Mouse (Mus musculus): ENCODE results near the gene Blnk. TPM values are rescaled to one million over a fixed set of nuclear protein-coding genes. Genes with fewer than 3 reads are reported as not detected.

The Blnk gene
- polyA plus RNA-seq (2017; shearing (Covaris generic)), result 1 to 10 TPM in 2 of 3 experiments, not detected in 1; 1.8 to 2.0 TPM

- no peak for ATAC-seq
Measured at GRCm38 (mm10) chr19:40994057-40994585, at the start of gene Blnk. Gene Blnk, minus strand, starts transcription at chr19:40994535.

GRCm38 (mm10) chr19:41039110-41039509 is 44.8 kb upstream of the Blnk start:
- no peak for ATAC-seq

GRCm38 (mm10) chr19:41035809-41036551 is 41.6 kb upstream of the Blnk start:
- no peak for ATAC-seq

- no peak for ATAC-seq
Measured at GRCm38 (mm10) chr19:41031869-41032268, 37.5 kb upstream of the Blnk start.

- ATAC-seq, result peak; percentile 96
Measured at GRCm38 (mm10) chr19:41031009-41031408, 36.7 kb upstream of the Blnk start.

- ATAC-seq, result no peak
Measured at GRCm38 (mm10) chr19:41030161-41030560, 35.8 kb upstream of the Blnk start.

GRCm38 (mm10) chr19:41029219-41029618 is 34.9 kb upstream of the Blnk start, which contains the start of gene Dntt:
Gene Dntt, plus strand, starts transcription at chr19:41029275.
- no peak for ATAC-seq

- no peak for ATAC-seq
Measured at GRCm38 (mm10) chr19:41027601-41028000, 33.3 kb upstream of the Blnk start.

- ATAC-seq, result no peak
Measured at GRCm38 (mm10) chr19:41027024-41027423, 32.7 kb upstream of the Blnk start.

GRCm38 (mm10) chr19:41026551-41026950 is 32.2 kb upstream of the Blnk start:
- ATAC-seq, result no peak

GRCm38 (mm10) chr19:41022244-41022643 is 27.9 kb upstream of the Blnk start:
- no peak for ATAC-seq

GRCm38 (mm10) chr19:41020537-41020936 is 26.2 kb upstream of the Blnk start:
- no peak for ATAC-seq

- no peak for ATAC-seq
Measured at GRCm38 (mm10) chr19:41019164-41019675, 24.9 kb upstream of the Blnk start.

GRCm38 (mm10) chr19:41015951-41016716 is 21.8 kb upstream of the Blnk start:
- peak; percentile 88 for ATAC-seq

- ATAC-seq, result no peak
Measured at GRCm38 (mm10) chr19:41014003-41014402, 19.7 kb upstream of the Blnk start.

GRCm38 (mm10) chr19:41013591-41013990 is 19.3 kb upstream of the Blnk start:
- no peak for ATAC-seq

- no peak for ATAC-seq
Measured at GRCm38 (mm10) chr19:41011676-41012075, 17.3 kb upstream of the Blnk start.

- no peak for ATAC-seq
Measured at GRCm38 (mm10) chr19:41008674-41009395, 14.5 kb upstream of the Blnk start.

GRCm38 (mm10) chr19:41007733-41008132 is 13.4 kb upstream of the Blnk start:
- ATAC-seq, result no peak

- ATAC-seq, result no peak
Measured at GRCm38 (mm10) chr19:41007326-41007725, 13.0 kb upstream of the Blnk start.

- no peak for ATAC-seq
Measured at GRCm38 (mm10) chr19:41006621-41007020, 12.3 kb upstream of the Blnk start.

GRCm38 (mm10) chr19:41003694-41004315 is 9.5 kb upstream of the Blnk start:
- ATAC-seq, result no peak
